Mouse (Mus musculus) CD8-positive naive resting alpha-beta T cell, adult 2 months (primary cell): ENCODE results near the gene Chia1.
A peak's percentile ranks its signal among the peaks of the same experiment; 100 is the strongest.
"Not testable (repeated sequence)": the region's sequence is repeated elsewhere in the genome, so short reads cannot be mapped to it uniquely, and the experiment has no call there.

Experiments used
- DNase-seq, 2 experiments: peaks; one replicate each; pipeline ENCODE4 v3.0.0; 2022; ENCODE audit warnings: low read depth in 2 of 2, low spot score in 2 of 2

The Chia1 gene

GRCm38 (mm10) chr3:106112929-106113328 is at the start of gene Chia1:
TSS of gene Chia1 (plus strand) at chr3:106113229.
- DNase-seq: no peak

- peak; percentile 36 to 37 for DNase-seq
These were observed 45.3 kb upstream of the Chia1 start for GRCm38 (mm10) chr3:106067707-106068106.

- no peak for DNase-seq
These were observed 42.0 kb upstream of the Chia1 start for GRCm38 (mm10) chr3:106070994-106071393.

- no peak for DNase-seq
These were observed 38.2 kb upstream of the Chia1 start for GRCm38 (mm10) chr3:106074824-106075223.

- DNase-seq: no peak
These were observed 14.0 kb downstream of the Chia1 start for GRCm38 (mm10) chr3:106126999-106127398.

GRCm38 (mm10) chr3:106128807-106129493 is 15.9 kb downstream of the Chia1 start:
- no peak for DNase-seq

GRCm38 (mm10) chr3:106131690-106132089 is 18.7 kb downstream of the Chia1 start:
- no peak for DNase-seq

- no peak for DNase-seq
These were observed 31.1 kb downstream of the Chia1 start for GRCm38 (mm10) chr3:106144081-106144480.

GRCm38 (mm10) chr3:106154413-106154812 is 41.4 kb downstream of the Chia1 start:
- DNase-seq: no peak

GRCm38 (mm10) chr3:106167464-106167863 is 54.4 kb downstream of the Chia1 start, which contains the start of gene Chil3:
TSS of gene Chil3 (minus strand) at chr3:106167564.
- DNase-seq: no peak

- no peak for DNase-seq
These were observed 57.6 kb downstream of the Chia1 start for GRCm38 (mm10) chr3:106170522-106171053.

- no peak for DNase-seq
These were observed 58.2 kb downstream of the Chia1 start for GRCm38 (mm10) chr3:106171135-106171731.

- DNase-seq: not testable (repeated sequence)
These were observed 59.5 kb downstream of the Chia1 start for GRCm38 (mm10) chr3:106172506-106172905.

- not testable (repeated sequence) for DNase-seq
These were observed 61.9 kb downstream of the Chia1 start for GRCm38 (mm10) chr3:106174971-106175370.

GRCm38 (mm10) chr3:106177509-106178189 is 64.6 kb downstream of the Chia1 start:
- no peak for DNase-seq
